Mouse (Mus musculus) neural tube, embryonic 14.5 days (tissue): ENCODE data around the gene Jpt1. TPM values are rescaled to one million over a fixed set of nuclear protein-coding genes. Genes with fewer than 3 reads are reported as not detected.
"Not testable (repeated sequence)": the region's sequence is repeated elsewhere in the genome, so short reads cannot be mapped to it uniquely, and the experiment has no call there.

Experiments
- ATAC-seq: fragments of 200-750 bp; cut with Nextera tagmentation; 2 replicates; pipeline ENCODE4 v1.8.0; 2017; ENCODE audit warnings: low read depth, mild to moderate bottlenecking, moderate TSS enrichment, moderate library complexity
- H3K27ac ChIP-seq: fragments of 300-500 bp; sonication (generic); 2 replicates; pipeline ENCODE4 v1.5.1; 2014; ENCODE audit warnings: low read depth, mild to moderate bottlenecking, control low read depth, low read length, moderate library complexity, mixed read lengths
- H3K27me3 ChIP-seq: fragments of 300-500 bp; sonication (generic); 2 replicates; pipeline ENCODE4 v1.6.1; 2014; ENCODE audit warnings: low read length; ENCODE audit not compliant: control insufficient read depth, insufficient read depth
- H3K36me3 ChIP-seq: fragments of 300-500 bp; sonication (generic); 2 replicates; pipeline ENCODE4 v1.6.1; 2014; ENCODE audit warnings: low read length, mixed read lengths; ENCODE audit not compliant: control insufficient read depth, insufficient read depth
- H3K4me1 ChIP-seq: fragments of 300-500 bp; sonication (generic); 2 replicates; pipeline ENCODE4 v1.6.1; 2014; ENCODE audit warnings: low read length; ENCODE audit not compliant: control insufficient read depth, insufficient read depth
- H3K4me2 ChIP-seq: fragments of 300-500 bp; sonication (generic); 2 replicates; pipeline ENCODE4 v1.6.1; 2014; ENCODE audit warnings: mild to moderate bottlenecking, low read depth, low read length, control low read depth
- H3K4me3 ChIP-seq: fragments of 300-500 bp; sonication (generic); 2 replicates; pipeline ENCODE4 v1.5.1; 2014; ENCODE audit warnings: low read depth, low read length, control low read depth, mixed read lengths
- H3K9ac ChIP-seq: fragments of 300-500 bp; sonication (generic); replicated peaks from 2 replicates; pipeline ENCODE4 v1.6.1; 2014; ENCODE audit warnings: low read depth, mild to moderate bottlenecking, control low read depth, low read length, mixed read lengths
- H3K9me3 ChIP-seq: fragments of 300-500 bp; sonication (generic); 2 replicates; pipeline ENCODE4 v1.6.1; 2016; ENCODE audit warnings: low read length; ENCODE audit not compliant: control insufficient read depth
- WGBS: fragments of 180-500 bp; shearing (Covaris S2); extraction: QIAGEN DNeasy Blood & Tissue Kit; methylation state at CpG from one replicate; pipeline ENCODE4 v1.1.7; 2014; 5-methylcytosine and 5-hydroxymethylcytosine counted together
- polyA plus RNA-seq: library from polyadenylated mRNA; unstranded; fragments of >200 nt; fragmentation: Nextera tagmentation; extraction: Ambion mirVana; gene quantifications from 2 replicates; pipeline ENCODE4 v1.2.1, GENCODE M21; 2014

The Jpt1 gene
- polyA plus RNA-seq, 1 experiment from 2014 or later, result 1,347 TPM

- Histone ChIP-seq H3K9ac (no peak overlapping the region), H3K27ac (no peak overlapping the region), H3K9me3 (no peaks in the 10 kb centered on the region), H3K4me2 (no peak overlapping the region), H3K36me3 (peaks cover under 1% of the 10 kb centered on the region; the same call in 1 of the 2 replicates), H3K27me3 (no peaks in the 10 kb centered on the region), H3K4me1 (peaks cover 37% of the 10 kb centered on the region), H3K4me3 (no peak overlapping the region)
- WGBS, result 89% methylated on average over 2 of the region's 2 CpGs
- no peak for ATAC-seq
Observed at GRCm38 (mm10) chr11:115508061-115508460, 6.1 kb downstream of the Jpt1 start.

GRCm38 (mm10) chr11:115506586-115506985, 7.6 kb downstream of the Jpt1 start:
- Histone ChIP-seq H3K36me3 (peaks cover 7% of the 10 kb centered on the region), H3K9ac (no peak overlapping the region), H3K4me2 (no peak overlapping the region), H3K4me1 (peaks cover 28% of the 10 kb centered on the region), H3K27me3 (no peaks in the 10 kb centered on the region), H3K9me3 (no peaks in the 10 kb centered on the region), H3K4me3 (no peak overlapping the region), H3K27ac (no peak overlapping the region)
- no peak for ATAC-seq
- 77% methylated on average over 3 of the region's 3 CpGs for WGBS

- WGBS, result 94% methylated on average over 6 of the region's 6 CpGs
- no peak overlapping the region for H3K4me3 ChIP-seq
Observed at GRCm38 (mm10) chr11:115502636-115503035, 11.6 kb downstream of the Jpt1 start.

GRCm38 (mm10) chr11:115496559-115496958, 17.6 kb downstream of the Jpt1 start:
- not testable (repeated sequence) for H3K9me3 ChIP-seq, H3K27ac ChIP-seq, ATAC-seq, H3K4me3 ChIP-seq, H3K4me1 ChIP-seq, H3K9ac ChIP-seq, H3K27me3 ChIP-seq, H3K4me2 ChIP-seq
- WGBS, result 93% methylated on average over 9 of the region's 9 CpGs
- H3K36me3 ChIP-seq, result peaks cover 44% of the 10 kb centered on the region

More at GRCm38 (mm10) chr11:115502636-115503035, 11.6 kb downstream of the Jpt1 start:
- no peak for ATAC-seq
- Histone ChIP-seq H3K4me1 (0 out of 2 replicates have a peak, but pooled peaks cover 2% of the 10 kb centered on the region), H3K27ac (no peak overlapping the region), H3K9me3 (no peaks in the 10 kb centered on the region), H3K9ac (no peak overlapping the region), H3K4me2 (no peak overlapping the region), H3K27me3 (no peaks in the 10 kb centered on the region), H3K36me3 (peaks cover 43% of the 10 kb centered on the region)

GRCm38 (mm10) chr11:115492387-115492786, 21.8 kb downstream of the Jpt1 start:
- no peaks in the 10 kb centered on the region for H3K27me3 ChIP-seq
- H3K4me3 ChIP-seq, result peak overlapping the region; percentile 59; the same call in 1 of the 2 replicates
- 42% methylated on average over 6 of the region's 6 CpGs for WGBS
- no peak for ATAC-seq
- peaks cover 11% of the 10 kb centered on the region; the same call in 1 of the 2 replicates for H3K4me1 ChIP-seq
- no peaks in the 10 kb centered on the region for H3K9me3 ChIP-seq
- H3K36me3 ChIP-seq, result peaks cover 10% of the 10 kb centered on the region
- H3K27ac ChIP-seq, result no peak overlapping the region
- peak overlapping the region; percentile 63 for H3K4me2 ChIP-seq
- H3K9ac ChIP-seq, result no peak overlapping the region

GRCm38 (mm10) chr11:115491356-115492083, 22.7 kb downstream of the Jpt1 start, which contains the start of gene Nt5c:
Nt5c (minus strand) TSS chr11:115491862.
- peak; percentile 88 for ATAC-seq
- H3K27ac ChIP-seq, result peak within 1 kb of the TSS; percentile 79
- under 1% methylated on average over 43 of the region's 43 CpGs for WGBS
- H3K4me3 ChIP-seq, result peak within 1 kb of the TSS; percentile 59
- H3K9ac ChIP-seq, result peak within 1 kb of the TSS; percentile 67
- no peaks in the 10 kb centered on the region for H3K9me3 ChIP-seq
- H3K4me2 ChIP-seq, result peak within 1 kb of the TSS; percentile 63
- peaks cover 11% of the 10 kb centered on the region; the same call in 1 of the 2 replicates for H3K4me1 ChIP-seq
- H3K36me3 ChIP-seq, result peaks cover 4% of the 10 kb centered on the region
- no peaks in the 10 kb centered on the region for H3K27me3 ChIP-seq

GRCm38 (mm10) chr11:115490441-115491355, 23.5 kb downstream of the Jpt1 start:
- H3K4me3 ChIP-seq, result peak overlapping the region; percentile 59
- no peaks in the 10 kb centered on the region for H3K27me3 ChIP-seq
- H3K36me3 ChIP-seq, result peaks cover 4% of the 10 kb centered on the region
- 29% methylated on average over 25 of the region's 25 CpGs for WGBS
- H3K9me3 ChIP-seq, result no peaks in the 10 kb centered on the region
- H3K4me2 ChIP-seq, result peak overlapping the region; percentile 63
- peak overlapping the region; percentile 67 for H3K9ac ChIP-seq
- H3K27ac ChIP-seq, result 0 out of 2 replicates have a peak overlapping the region, but pooled peaks have one; percentile 79
- ATAC-seq, result peak; percentile 52
- H3K4me1 ChIP-seq, result peaks cover 11% of the 10 kb centered on the region; the same call in 1 of the 2 replicates

GRCm38 (mm10) chr11:115488551-115489104, 25.6 kb downstream of the Jpt1 start:
- no peaks in the 10 kb centered on the region for H3K9me3 ChIP-seq
- H3K4me3 ChIP-seq, result no peak overlapping the region
- H3K4me2 ChIP-seq, result no peak overlapping the region
- H3K4me1 ChIP-seq, result peaks cover 11% of the 10 kb centered on the region; the same call in 1 of the 2 replicates
- no peak for ATAC-seq
- H3K36me3 ChIP-seq, result peaks cover 4% of the 10 kb centered on the region
- 87% methylated on average over 19 of the region's 19 CpGs for WGBS
- no peaks in the 10 kb centered on the region for H3K27me3 ChIP-seq
- H3K27ac ChIP-seq, result no peak overlapping the region
- no peak overlapping the region for H3K9ac ChIP-seq
